Mouse (Mus musculus): Measurements from ENCODE around the gene Myh9.

Gene Myh9

DNA sequence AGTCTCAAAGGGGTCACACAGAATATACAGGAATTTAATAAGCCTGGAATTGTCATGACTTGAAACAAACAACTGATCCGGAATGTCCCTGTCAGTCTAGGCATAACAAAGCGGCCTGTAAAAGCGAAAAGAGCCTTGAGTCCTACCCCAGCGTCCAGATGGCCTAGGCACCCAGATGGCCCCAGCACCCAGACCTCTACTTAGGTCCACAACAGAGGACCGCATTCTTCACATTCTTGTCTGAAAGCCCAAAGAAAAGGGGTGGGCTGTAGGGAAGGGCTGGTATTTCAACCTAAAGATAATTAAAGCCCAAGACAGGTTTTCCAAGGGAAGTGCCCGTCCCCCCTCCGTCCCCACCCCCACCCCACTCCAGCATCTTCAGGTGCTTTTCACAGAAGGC is 14.6 kb downstream of the Myh9 start:
- no peak for DNase-seq

DNA sequence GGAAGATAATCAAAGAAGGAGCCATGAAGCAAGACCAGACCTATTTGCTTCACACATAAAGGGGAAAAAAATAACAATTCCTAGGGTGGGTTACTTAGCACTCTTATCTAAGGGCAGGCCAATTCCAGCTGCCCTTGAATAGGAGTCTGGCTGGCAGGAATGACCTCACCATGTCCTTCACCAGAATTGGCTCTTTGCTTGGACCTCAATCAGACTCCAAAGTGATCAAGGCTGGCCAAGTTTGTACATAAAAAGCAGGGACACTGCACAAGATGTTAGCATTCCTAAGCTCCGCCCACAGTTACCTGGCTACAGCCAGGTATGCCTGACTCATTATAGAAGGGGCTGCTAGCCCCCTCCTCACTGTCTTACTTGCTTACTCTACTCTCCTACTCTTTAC is 16.6 kb downstream of the Myh9 start:
- DNase-seq, result no peak

DNA sequence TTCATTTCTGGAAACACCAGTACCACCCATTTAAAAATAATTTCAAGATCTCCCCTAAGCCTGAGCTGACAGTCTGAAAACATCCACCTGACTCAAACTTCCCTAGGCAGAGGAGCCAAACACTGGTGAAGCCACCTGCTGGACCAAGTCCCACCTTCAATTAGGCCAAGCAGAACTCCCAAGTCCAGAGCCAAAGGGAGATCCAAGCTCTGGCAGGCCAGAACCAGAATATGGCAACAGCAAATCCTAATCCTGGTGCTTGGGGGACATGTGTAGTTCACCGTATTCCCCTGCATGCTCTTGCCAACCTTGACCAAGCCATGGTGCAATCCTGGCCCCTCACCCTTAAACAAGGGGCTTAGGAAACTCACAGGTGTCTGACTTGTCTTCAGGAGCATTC is 17.7 kb downstream of the Myh9 start:
- DNase-seq, result peak; percentile 73

GRCm38 (mm10) chr15:77823634-77824033 is 18.3 kb downstream of the Myh9 start:
- no peak for DNase-seq

DNA sequence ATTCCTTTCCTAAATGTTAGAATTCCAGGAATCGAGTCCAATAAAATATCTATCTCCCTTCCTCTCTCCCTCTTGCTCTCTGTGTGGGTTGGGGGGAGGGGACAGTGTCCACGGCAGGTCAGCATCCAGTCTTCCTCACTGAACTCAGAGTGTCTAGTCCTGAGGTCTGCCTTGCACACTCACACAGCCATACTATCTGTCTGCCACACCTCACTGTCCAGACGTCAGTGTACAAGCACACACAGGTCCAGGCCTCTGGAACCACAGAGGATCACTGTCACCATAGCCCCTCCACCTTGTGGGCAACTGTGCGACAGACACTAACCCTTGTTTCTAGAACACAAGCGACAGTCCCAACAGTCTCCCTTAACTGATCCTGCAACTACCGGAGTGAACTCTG is 18.8 kb downstream of the Myh9 start:
- DNase-seq, result no peak

DNA sequence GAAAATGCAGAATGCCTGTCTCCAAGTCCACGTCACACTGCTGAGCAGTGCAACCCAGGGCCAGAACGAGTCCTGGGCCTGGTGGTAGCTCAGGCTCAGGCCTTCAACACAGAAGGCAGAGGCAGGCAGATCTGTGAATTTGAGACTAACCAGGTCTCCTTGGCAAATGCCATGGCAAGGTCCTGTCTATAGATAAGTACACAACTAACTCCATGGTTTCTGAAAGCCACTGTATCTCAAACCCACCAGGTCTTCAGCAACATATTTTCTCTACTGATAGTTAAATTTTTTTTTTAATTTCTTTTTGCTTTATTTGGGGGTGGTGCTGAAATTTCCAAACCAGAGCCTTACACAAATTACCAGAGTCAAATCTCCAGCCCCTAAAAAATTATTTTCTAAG is 19.3 kb downstream of the Myh9 start:
- no peak for DNase-seq

DNA sequence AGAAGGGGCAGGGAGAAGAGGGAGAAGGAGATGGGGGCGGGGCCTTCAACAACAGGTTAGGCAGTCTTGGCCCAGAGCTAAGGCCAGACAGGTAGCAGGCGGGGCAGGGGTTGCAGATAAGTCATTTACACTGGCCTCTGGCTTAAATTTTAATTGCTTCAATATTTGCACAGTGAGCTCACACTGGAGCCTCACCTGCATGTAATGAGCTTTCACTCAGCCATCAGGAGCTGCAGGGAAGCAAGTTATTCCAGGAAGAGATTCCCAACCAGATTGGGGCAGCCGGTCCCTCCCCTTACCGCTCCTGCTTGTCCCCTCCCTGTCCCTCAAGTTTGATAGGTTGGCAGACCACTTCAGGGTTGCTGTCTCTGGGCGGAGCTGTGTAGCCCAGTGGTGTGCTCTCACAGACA is 19.9 kb downstream of the Myh9 start:
- DNase-seq, result peak; percentile 59

DNA sequence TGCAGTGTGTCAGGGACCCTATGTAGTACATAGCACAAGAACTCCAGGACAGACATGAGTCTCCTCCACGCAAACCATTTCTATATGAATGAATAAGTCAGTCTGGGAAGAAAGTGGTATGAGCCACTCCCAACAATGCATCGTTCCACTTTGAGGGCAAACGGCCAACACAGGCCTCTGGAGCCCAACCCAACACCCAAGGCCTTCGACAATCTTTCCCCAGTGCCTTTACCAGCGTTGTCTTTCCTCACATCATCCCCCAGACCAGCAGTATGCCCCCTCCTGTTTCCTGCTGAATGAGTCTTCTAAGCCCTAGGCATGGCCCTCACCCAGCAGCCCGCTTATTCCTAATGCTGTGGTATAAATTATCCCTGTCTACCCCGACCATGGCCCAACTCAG is 20.6 kb downstream of the Myh9 start:
- peak; percentile 46 for DNase-seq

- no peak for DNase-seq
Observed at GRCm38 (mm10) chr15:77820480-77821163, 21.4 kb downstream of the Myh9 start.

DNA sequence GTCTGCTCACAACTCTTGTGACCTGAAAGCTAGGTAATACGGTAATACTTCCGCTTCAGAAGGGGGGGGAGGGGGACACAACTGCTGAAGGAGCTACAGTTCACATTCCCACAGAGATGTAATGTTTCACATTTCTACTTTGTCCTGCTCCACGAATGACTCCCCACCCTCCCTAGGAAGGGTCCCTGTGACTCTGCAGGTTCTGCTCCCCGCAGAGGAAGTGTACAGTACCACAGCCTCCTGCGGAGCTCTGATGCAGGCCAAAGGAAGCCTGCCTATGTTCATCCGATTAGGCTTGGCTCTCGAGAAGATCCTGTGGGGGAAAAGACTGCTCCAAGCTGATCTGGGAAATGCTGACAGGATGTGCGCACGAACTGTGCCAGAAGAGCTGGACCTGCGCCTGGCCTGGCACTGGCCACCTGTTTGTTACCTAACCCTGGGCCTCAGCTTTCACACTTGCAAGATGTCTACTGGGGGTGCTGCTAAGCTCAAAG is 22.0 kb downstream of the Myh9 start:
- DNase-seq, result peak; percentile 98

GRCm38 (mm10) chr15:77818556-77819158 is 23.3 kb downstream of the Myh9 start:
- no peak for DNase-seq

DNA sequence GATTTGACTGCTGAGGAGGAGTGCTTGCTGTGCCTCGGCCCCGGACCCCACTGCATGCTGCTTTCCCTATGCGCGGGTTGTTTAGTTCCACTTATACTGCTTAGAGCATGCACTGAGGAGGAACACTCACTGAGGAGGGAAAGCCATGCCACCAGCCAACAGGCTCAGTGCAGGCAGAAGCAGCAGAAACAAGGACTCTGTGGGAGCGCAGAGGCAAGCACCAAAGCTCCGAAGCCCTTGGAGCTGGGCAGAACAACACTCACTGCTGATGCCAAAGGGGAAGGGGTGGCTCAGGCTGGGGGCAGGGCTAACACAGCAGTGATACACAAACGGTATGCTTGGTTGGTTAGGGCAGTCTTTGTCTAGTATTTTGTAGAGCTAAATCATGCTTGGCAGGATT is 24.6 kb downstream of the Myh9 start:
- DNase-seq, result no peak

DNA sequence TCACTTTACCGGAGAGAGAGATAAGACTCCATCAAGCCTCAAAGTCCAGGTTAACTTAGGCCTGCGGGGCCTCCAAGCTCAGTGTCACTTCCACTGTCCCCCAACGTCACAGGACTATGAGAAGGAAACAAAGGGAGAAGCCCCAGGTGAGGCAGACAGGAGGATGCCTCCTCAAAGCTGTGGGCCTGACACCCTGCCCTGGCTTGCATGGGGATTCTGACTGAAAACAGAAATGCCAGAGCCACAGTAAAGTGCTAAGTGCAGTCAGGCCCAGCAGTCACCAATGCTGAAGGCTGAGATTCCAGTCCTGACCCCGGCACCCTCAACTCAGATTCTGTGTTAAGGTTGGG is 25.4 kb downstream of the Myh9 start:
- no peak for DNase-seq

GRCm38 (mm10) chr15:77815867-77816600 is 25.9 kb downstream of the Myh9 start:
- DNase-seq, result peak; percentile 84

DNA sequence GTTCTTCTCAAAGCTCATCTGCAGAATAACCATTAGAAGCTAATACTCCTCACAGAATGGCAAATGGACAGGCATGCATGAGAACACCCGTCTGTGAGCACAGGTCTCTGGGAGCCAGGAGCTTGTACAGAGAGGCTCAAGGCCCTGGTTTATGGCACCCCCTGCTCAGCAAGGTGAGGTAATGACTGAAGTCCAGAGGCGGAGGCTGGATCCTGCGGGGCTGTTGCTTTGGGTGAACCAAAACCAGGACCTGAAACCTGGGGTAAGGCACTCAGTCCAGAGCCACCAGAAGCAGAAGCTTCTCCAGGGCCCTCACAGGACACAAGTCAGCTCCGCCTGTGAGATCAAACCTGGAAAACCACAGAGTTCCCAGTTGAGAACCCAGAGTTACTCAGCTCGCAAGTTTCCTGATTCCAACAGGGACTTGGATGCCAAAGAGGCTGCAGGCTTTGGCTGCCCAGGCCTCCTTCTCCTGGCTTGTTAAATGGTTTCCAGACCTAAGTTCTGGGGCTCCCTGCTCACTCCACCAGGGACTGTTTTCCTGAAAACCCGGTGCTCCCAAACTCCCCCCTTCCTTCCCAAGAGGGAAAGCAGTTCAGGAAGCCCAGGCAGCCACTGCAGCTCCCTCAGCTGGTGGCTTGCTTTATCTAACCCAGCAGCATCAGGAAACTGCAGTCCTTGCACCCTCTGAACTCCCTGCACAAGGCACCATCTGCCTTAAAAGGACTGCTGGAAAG is 28.2 kb downstream of the Myh9 start:
- DNase-seq, result no peak

DNA sequence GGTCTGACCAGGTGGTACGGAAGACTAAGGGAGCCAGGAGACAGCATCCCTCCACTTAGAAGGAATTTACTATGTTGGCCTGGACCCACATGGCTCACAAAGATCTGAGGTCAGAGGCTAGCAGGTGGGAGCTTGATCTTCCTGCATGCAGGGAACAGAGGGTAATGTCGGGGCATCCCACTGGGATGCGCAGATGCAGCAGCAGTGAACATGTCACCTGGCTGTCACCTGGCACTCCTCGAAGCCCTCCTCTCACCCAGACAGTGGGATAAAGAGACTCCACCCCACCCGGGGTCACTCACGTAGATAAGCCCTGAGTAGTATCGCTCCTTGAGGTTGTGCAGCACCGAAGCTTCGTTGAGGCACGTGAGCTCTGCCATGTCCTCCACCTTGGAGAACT is 29.4 kb downstream of the Myh9 start:
- DNase-seq, result no peak

DNA sequence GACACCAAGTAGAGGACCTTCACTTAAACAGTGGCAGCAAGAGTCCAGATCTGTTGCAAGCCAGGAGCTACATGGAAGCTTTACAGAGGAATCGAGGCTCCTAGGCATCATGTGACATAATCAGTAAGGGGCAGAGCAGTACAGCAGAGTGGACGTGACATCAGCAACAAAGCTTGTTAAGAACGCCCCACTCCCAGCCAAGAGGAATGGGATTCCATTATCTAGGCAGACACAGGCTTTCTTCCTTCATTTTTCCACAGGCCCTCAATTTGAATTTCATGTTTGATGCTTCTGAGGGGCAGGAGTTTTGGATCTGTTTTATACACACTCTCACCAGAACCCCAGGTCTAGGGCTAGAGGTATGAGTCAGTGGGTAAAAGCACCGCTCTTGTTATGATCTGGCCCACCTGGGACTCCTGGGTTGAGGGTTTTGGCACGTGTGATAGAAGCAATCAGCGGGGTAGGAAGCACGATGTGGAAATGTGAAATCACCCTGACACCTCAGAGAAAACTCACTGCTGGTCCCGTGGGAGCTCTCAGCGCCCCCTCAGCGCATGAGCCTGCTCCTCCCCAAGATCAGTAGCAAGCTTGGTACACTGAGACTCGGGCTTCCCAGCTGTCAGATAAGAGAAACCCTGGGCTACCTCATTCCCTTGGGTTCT is 30.7 kb downstream of the Myh9 start:
- DNase-seq, result no peak

- DNase-seq, result no peak
Observed at GRCm38 (mm10) chr15:77810416-77811098, 31.4 kb downstream of the Myh9 start.

DNA sequence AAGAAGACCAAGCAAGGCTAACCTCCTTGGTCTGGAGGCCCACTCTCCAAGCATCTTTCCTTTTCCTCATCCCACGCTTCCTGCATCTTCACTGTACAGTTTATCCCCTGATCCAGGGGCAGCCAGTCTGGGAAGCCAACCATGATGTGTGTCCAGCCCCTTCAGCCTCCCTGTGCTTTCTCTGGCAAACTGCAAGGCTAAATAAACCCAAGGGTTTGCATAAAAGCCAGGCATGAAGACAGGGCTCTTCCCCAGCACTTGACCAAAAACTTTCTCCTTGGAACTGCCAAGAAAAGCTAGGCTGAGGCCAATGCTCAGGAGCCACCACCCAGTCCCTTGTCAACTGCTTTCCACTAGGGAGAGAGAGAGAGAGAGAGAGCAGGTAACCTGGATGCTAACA is 32.5 kb downstream of the Myh9 start:
- no peak for DNase-seq

GRCm38 (mm10) chr15:77807264-77807585 is 34.8 kb downstream of the Myh9 start:
- no peak for DNase-seq

- no peak for DNase-seq
Observed at GRCm38 (mm10) chr15:77806565-77807263, 35.3 kb downstream of the Myh9 start.

GRCm38 (mm10) chr15:77805657-77806056 is 36.3 kb downstream of the Myh9 start:
- DNase-seq, result no peak
